Mouse (Mus musculus) lung, adult 18-20 months (tissue): Measurements from ENCODE around the gene Cog2.
A peak's percentile ranks its signal among the peaks of the same experiment; 100 is the strongest.

Experiments used
- DNase-seq, 2 experiments: peaks; one replicate each; pipeline ENCODE4 v3.0.0; 2022; ENCODE audit warnings: mixed read lengths in 2 of 2

Cog2 gene

GRCm38 (mm10) chr8:124572430-124572775 is 51.8 kb downstream of the Cog2 start:
- no peak for DNase-seq

- peak; percentile 79 to 86 for DNase-seq
Measured at GRCm38 (mm10) chr8:124573552-124574340, 53.2 kb downstream of the Cog2 start.

- DNase-seq, result no peak
Measured at GRCm38 (mm10) chr8:124575811-124576210, 55.2 kb downstream of the Cog2 start, which contains the start of gene Capn9. TSS of gene Capn9 (plus strand) at chr8:124576111.

- DNase-seq, result peak; percentile 39 to 54
Measured at GRCm38 (mm10) chr8:124576751-124577150, 56.2 kb downstream of the Cog2 start.

GRCm38 (mm10) chr8:124585718-124586425 is 65.3 kb downstream of the Cog2 start:
- peak in 1 of 2 experiments; percentile 22 for DNase-seq

GRCm38 (mm10) chr8:124586556-124586955 is 66.0 kb downstream of the Cog2 start:
- no peak for DNase-seq

- DNase-seq, result no peak
Measured at GRCm38 (mm10) chr8:124589393-124589792, 68.8 kb downstream of the Cog2 start.
